Mouse (Mus musculus): ENCODE results near the gene Slc35g3. TPM values are rescaled to one million over a fixed set of nuclear protein-coding genes. Genes with fewer than 3 reads are reported as not detected.

Slc35g3 gene
- polyA plus RNA-seq, 1 experiment from 2014 or later, result not detected

- H3K27ac ChIP-seq (ENCODE audit: low read depth), result 0 out of 2 replicates have a peak overlapping the region, but pooled peaks have one; percentile 95
These were observed 1.4 kb downstream of the Slc35g3 start for GRCm38 (mm10) chr11:69760160-69760900.

DNA sequence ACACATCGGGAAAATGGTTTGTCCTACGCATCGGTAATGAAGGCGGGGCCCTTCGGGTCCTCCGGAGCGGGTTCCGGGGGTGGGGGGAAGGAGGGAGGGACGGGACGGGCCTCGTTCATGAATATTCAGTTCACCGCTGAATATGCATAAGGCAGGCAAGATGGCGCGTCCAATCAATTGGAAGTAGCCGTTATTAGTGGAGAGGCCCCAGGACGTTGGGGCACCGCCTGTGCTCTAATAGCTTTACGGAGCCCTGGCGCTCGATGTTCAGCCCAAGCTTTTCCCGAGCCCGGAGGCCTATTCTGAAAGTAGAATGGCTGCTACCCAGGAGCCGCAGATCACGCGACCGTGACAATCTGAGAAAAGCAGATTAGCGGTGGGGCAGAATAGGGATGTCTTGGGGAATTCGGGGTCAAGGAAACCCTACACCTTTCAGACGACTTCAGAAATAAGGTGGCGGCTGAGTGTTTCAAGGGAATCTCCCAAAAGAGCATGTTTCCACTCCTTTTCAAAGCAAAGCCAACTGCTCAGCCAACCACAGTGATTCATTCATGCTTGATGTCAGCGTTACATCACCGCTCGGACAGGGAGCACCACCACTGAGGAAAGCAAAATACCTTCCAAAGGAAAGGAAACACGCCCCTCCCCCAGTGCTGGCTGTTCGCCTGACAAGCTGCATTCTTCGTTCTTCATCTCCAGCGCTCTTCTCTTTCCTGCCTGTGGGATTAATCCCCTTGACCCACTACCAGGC is 2.6 kb downstream of the Slc35g3 start:
- ATAC-seq (peak; percentile 85), DNase-seq (peak; percentile 92)
- Histone ChIP-seq H3K27me3 (ENCODE audit: insufficient read depth, low read length) (no peaks in the 10 kb centered on the region), H3K4me3 (ENCODE audit: low read depth, low read length) (peak overlapping the region; percentile 71), H3K36me3 (replicated peaks; ENCODE audit: insufficient read depth, low read length) (no peaks in the 10 kb centered on the region), H3K9ac (replicated peaks) (peak overlapping the region; percentile 88), H3K9me3 (ENCODE audit: low read length) (no peaks in the 10 kb centered on the region), H3K4me2 (ENCODE audit: low read depth, low read length) (peak overlapping the region; percentile 96), H3K4me1 (ENCODE audit: insufficient read depth) (peaks cover 31% of the 10 kb centered on the region), H3K27ac (ENCODE audit: low read depth) (peak overlapping the region; percentile 95)
- WGBS (ENCODE audit: insufficient replicate concordance), result under 1% methylated on average over 37 of the region's 37 CpGs
- TF ChIP-seq CTCF (IDR thresholded peaks at IDR 0.05; ENCODE audit: low read depth) (no peak), EP300 (IDR thresholded peaks at IDR 0.05; ENCODE audit: low read depth) (no peak)

More at GRCm38 (mm10) chr11:69760160-69760900, 1.4 kb downstream of the Slc35g3 start:
- Histone ChIP-seq H3K36me3 (replicated peaks; ENCODE audit: insufficient read depth, low read length) (no peaks in the 10 kb centered on the region), H3K9ac (replicated peaks) (no peak overlapping the region), H3K4me3 (ENCODE audit: low read depth, low read length) (peak overlapping the region; percentile 71), H3K27me3 (ENCODE audit: insufficient read depth, low read length) (no peaks in the 10 kb centered on the region), H3K9me3 (ENCODE audit: low read length) (no peaks in the 10 kb centered on the region), H3K4me1 (ENCODE audit: insufficient read depth) (peaks cover 30% of the 10 kb centered on the region), H3K4me2 (ENCODE audit: low read depth, low read length) (peak overlapping the region; percentile 96)
- WGBS (ENCODE audit: insufficient replicate concordance), result 79% methylated on average over 14 of the region's 14 CpGs
- TF ChIP-seq CTCF (IDR thresholded peaks at IDR 0.05; ENCODE audit: low read depth) (no peak), EP300 (IDR thresholded peaks at IDR 0.05; ENCODE audit: low read depth) (no peak)
- no peak for ATAC-seq
- no peak for DNase-seq

- peak; percentile 80 for TF ChIP-seq EP300 (IDR thresholded peaks at IDR 0.05; ENCODE audit: low read depth)
- TF ChIP-seq CTCF (IDR thresholded peaks at IDR 0.05; ENCODE audit: low read depth), result no peak
- Histone ChIP-seq H3K27ac (ENCODE audit: low read depth) (peak within 1 kb of the TSS; percentile 95), H3K4me3 (ENCODE audit: low read depth, low read length) (peak within 1 kb of the TSS; percentile 71), H3K4me1 (ENCODE audit: insufficient read depth) (peaks cover 31% of the 10 kb centered on the region), H3K9me3 (ENCODE audit: low read length) (no peaks in the 10 kb centered on the region), H3K9ac (replicated peaks) (peak within 1 kb of the TSS; percentile 88), H3K27me3 (ENCODE audit: insufficient read depth, low read length) (no peaks in the 10 kb centered on the region), H3K4me2 (ENCODE audit: low read depth, low read length) (peak within 1 kb of the TSS; percentile 96), H3K36me3 (replicated peaks; ENCODE audit: insufficient read depth, low read length) (no peaks in the 10 kb centered on the region)
- DNase-seq, result peak; percentile 99
- 0% methylated on average over 35 of the region's 36 CpGs for WGBS (ENCODE audit: insufficient replicate concordance)
- peak; percentile 93 for ATAC-seq
These were observed 3.2 kb downstream of the Slc35g3 start, which contains the start of gene Polr2a for GRCm38 (mm10) chr11:69758478-69758970. Polr2a (minus strand) TSS chr11:69758637.

GRCm38 (mm10) chr11:69758090-69758456 is 3.7 kb downstream of the Slc35g3 start:
- Histone ChIP-seq H3K4me3 (ENCODE audit: low read depth, low read length) (peak overlapping the region; percentile 71), H3K9me3 (ENCODE audit: low read length) (no peaks in the 10 kb centered on the region), H3K4me2 (ENCODE audit: low read depth, low read length) (peak overlapping the region; percentile 96), H3K27me3 (ENCODE audit: insufficient read depth, low read length) (no peaks in the 10 kb centered on the region), H3K27ac (ENCODE audit: low read depth) (peak overlapping the region; percentile 95), H3K36me3 (replicated peaks; ENCODE audit: insufficient read depth, low read length) (0 out of 2 replicates have a peak, but pooled peaks cover 1% of the 10 kb centered on the region), H3K9ac (replicated peaks) (peak overlapping the region; percentile 88), H3K4me1 (ENCODE audit: insufficient read depth) (peaks cover 32% of the 10 kb centered on the region)
- WGBS (ENCODE audit: insufficient replicate concordance), result under 1% methylated on average over 25 of the region's 26 CpGs
- TF ChIP-seq EP300 (IDR thresholded peaks at IDR 0.05; ENCODE audit: low read depth) (no peak), CTCF (IDR thresholded peaks at IDR 0.05; ENCODE audit: low read depth) (no peak)
- ATAC-seq, result peak; percentile 79
- DNase-seq, result peak; percentile 97

- no peak for ATAC-seq
- Histone ChIP-seq H3K9ac (replicated peaks) (peak overlapping the region; percentile 88), H3K4me3 (ENCODE audit: low read depth, low read length) (peak overlapping the region; percentile 71), H3K27me3 (ENCODE audit: insufficient read depth, low read length) (no peaks in the 10 kb centered on the region), H3K4me1 (ENCODE audit: insufficient read depth) (peaks cover 38% of the 10 kb centered on the region), H3K4me2 (ENCODE audit: low read depth, low read length) (peak overlapping the region; percentile 96), H3K9me3 (ENCODE audit: low read length) (no peaks in the 10 kb centered on the region), H3K27ac (ENCODE audit: low read depth) (peak overlapping the region; percentile 95), H3K36me3 (replicated peaks; ENCODE audit: insufficient read depth, low read length) (0 out of 2 replicates have a peak, but pooled peaks cover 5% of the 10 kb centered on the region)
- WGBS (ENCODE audit: insufficient replicate concordance), result 45% methylated on average over 9 of the region's 9 CpGs
- DNase-seq, result no peak
- TF ChIP-seq EP300 (IDR thresholded peaks at IDR 0.05; ENCODE audit: low read depth) (no peak), CTCF (IDR thresholded peaks at IDR 0.05; ENCODE audit: low read depth) (no peak)
These were observed 4.3 kb downstream of the Slc35g3 start for GRCm38 (mm10) chr11:69757303-69758089.

All from liver, postnatal 0 days (tissue).